Mouse (Mus musculus): ENCODE measurements around the gene Serpina3i. TPM values are rescaled to one million over a fixed set of nuclear protein-coding genes. Genes with fewer than 3 reads are reported as not detected.

Gene Serpina3i
- total and polyA plus RNA-seq, 3 experiments = not detected

DNA sequence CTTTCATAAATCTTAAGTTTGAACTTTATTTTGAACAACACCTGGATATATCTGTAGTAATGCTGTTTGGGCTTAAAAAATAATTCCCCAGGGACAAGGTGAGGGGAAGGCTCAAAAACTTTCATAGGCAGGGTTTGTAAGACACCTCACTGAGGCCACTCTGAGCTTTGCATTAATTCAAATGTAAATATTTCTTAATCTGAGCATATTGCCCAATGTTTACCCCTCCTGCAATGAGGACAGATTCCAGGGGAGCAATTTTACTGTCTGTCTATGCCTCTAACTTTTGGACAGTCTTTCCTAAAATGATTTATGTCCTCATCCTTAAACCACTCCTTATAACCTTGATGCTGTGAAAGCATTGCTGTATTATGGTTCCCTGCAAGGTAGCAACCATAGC is 25.4 kb downstream of the Serpina3i start:
- H3K9me3 ChIP-seq (replicated peaks; ENCODE audit: low read length) = no peaks in the 10 kb centered on the region
- H3K27ac ChIP-seq (ENCODE audit: insufficient read depth, low read depth) = no peak overlapping the region
- in situ Hi-C loops (cut with MboI; ENCODE audit: low pct_ligation_motif_present, low pct_unique_long_range_greater_than_20kb, low sequenced_read_pairs) (no loop called here), dilution Hi-C loops (cut with MboI; ENCODE audit: extremely low pct_ligation_motif_present, extremely low pct_unique_long_range_greater_than_20kb, low sequenced_read_pairs) (no loop called here)
- no peak overlapping the region for H3K4me2 ChIP-seq (ENCODE audit: insufficient read depth, low read depth, poor library complexity, severe bottlenecking)
- H3K4me3 ChIP-seq (replicated peaks in 1 of 3; ENCODE audit: low read depth in 2 of 3, low read length in 2 of 3, poor library complexity in 1 of 3) = no peak overlapping the region
- H3K36me3 ChIP-seq (replicated peaks in 1 of 2; ENCODE audit: control insufficient read depth in 1 of 2, insufficient read depth in 1 of 2, low read length in 1 of 2) = no peaks in the 10 kb centered on the region
- no peak for TF ChIP-seq CHD2 (IDR thresholded peaks at IDR 0.05; ENCODE audit: low read length)
- no peak overlapping the region for H3K9ac ChIP-seq (ENCODE audit: insufficient read depth, low read depth)
- no peak for DNase-seq (ENCODE audit: extremely low read depth)
- H3K27me3 ChIP-seq (replicated peaks) = no peaks in the 10 kb centered on the region
- peaks cover 0 to 6% of the 10 kb centered on the region in 2 experiments; a peak in 2 of 4 replicates for H3K4me1 ChIP-seq (ENCODE audit: control insufficient read depth in 1 of 2, insufficient read depth in 2 of 2)
- H3K79me2 ChIP-seq (replicated peaks; ENCODE audit: control insufficient read depth, extremely low read depth, insufficient read depth, poor library complexity, severe bottlenecking) = no peaks in the 10 kb centered on the region

DNA sequence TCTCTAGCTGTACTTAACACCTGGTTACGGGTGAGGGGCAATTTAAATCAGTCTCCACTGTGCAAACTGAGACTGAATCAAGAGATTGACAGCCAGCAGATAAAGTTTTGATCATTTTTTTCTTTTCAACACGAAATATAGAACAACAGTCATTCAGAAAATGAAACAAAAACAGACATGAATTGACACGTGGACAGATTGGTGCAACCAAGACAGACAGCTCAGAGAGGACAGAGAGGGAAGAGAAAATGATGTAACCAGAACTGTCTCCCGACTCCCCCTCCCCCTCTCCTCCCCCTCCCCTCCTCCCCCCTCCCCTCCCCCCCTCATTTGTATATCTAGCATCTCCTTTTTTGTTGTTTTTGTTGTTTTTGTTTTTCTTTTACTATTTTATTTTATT is 26.9 kb downstream of the Serpina3i start:
- no peak overlapping the region for H3K27ac ChIP-seq (ENCODE audit: insufficient read depth, low read depth)
- peak overlapping the region; percentile 71 for H3K4me2 ChIP-seq (ENCODE audit: insufficient read depth, low read depth, poor library complexity, severe bottlenecking)
- in situ Hi-C loops (cut with MboI; ENCODE audit: low pct_ligation_motif_present, low pct_unique_long_range_greater_than_20kb, low sequenced_read_pairs) = no loop called here
- H3K27me3 ChIP-seq (replicated peaks) = no peaks in the 10 kb centered on the region
- H3K4me3 ChIP-seq (replicated peaks in 1 of 3; ENCODE audit: low read depth in 2 of 3, low read length in 2 of 3, poor library complexity in 1 of 3) = no peak overlapping the region
- DNase-seq (ENCODE audit: extremely low read depth) = peak; percentile 54
- dilution Hi-C loops (cut with MboI; ENCODE audit: extremely low pct_ligation_motif_present, extremely low pct_unique_long_range_greater_than_20kb, low sequenced_read_pairs) = no loop called here
- H3K36me3 ChIP-seq (replicated peaks in 1 of 2; ENCODE audit: control insufficient read depth in 1 of 2, insufficient read depth in 1 of 2, low read length in 1 of 2) = no peaks in the 10 kb centered on the region
- H3K9me3 ChIP-seq (replicated peaks; ENCODE audit: low read length) = no peaks in the 10 kb centered on the region
- H3K79me2 ChIP-seq (replicated peaks; ENCODE audit: control insufficient read depth, extremely low read depth, insufficient read depth, poor library complexity, severe bottlenecking) = no peaks in the 10 kb centered on the region
- H3K9ac ChIP-seq (ENCODE audit: insufficient read depth, low read depth) = no peak overlapping the region
- peaks cover 0 to 6% of the 10 kb centered on the region in 2 experiments; a peak in 2 of 4 replicates for H3K4me1 ChIP-seq (ENCODE audit: control insufficient read depth in 1 of 2, insufficient read depth in 2 of 2)
- TF ChIP-seq ZKSCAN1 (IDR thresholded peaks at IDR 0.05; ENCODE audit: borderline replicate concordance, low read depth, low read length) (no peak), JUN (IDR thresholded peaks at IDR 0.05; ENCODE audit: insufficient read depth, low read depth, low read length) (peak; percentile 59; the same call in 1 of the 2 replicates), CHD2 (IDR thresholded peaks at IDR 0.05; ENCODE audit: low read length) (0 out of 2 replicates have a peak, but pooled peaks have one; percentile 22), NRF1 (IDR thresholded peaks at IDR 0.05; ENCODE audit: low read depth, low read length) (no peak), EP300 (IDR thresholded peaks at IDR 0.05; ENCODE audit: low read length) (peak; percentile 66), MAFK (IDR thresholded peaks at IDR 0.05; ENCODE audit: insufficient replicate concordance, low read length) (no peak), BHLHE40 (IDR thresholded peaks at IDR 0.05; ENCODE audit: low read depth, low read length) (peak; percentile 80), RAD21 (IDR thresholded peaks at IDR 0.05; ENCODE audit: low read depth, low read length) (no peak), E2F4 (IDR thresholded peaks at IDR 0.05; ENCODE audit: insufficient replicate concordance, low read depth, low read length) (no peak), MXI1 (IDR thresholded peaks at IDR 0.05; ENCODE audit: low read depth, low read length) (peak; percentile 31; the same call in 1 of the 2 replicates), SIN3A (IDR thresholded peaks at IDR 0.05; ENCODE audit: low read length) (no peak), ELF1 (IDR thresholded peaks at IDR 0.05; ENCODE audit: low read depth, low read length) (no peak), HCFC1 (IDR thresholded peaks at IDR 0.05; ENCODE audit: low read depth, low read length) (peak; percentile 33; the same call in 1 of the 2 replicates), TCF12 (IDR thresholded peaks at IDR 0.05; ENCODE audit: low read depth, low read length) (no peak), MAX (IDR thresholded peaks at IDR 0.05; ENCODE audit: low read length) (peak; percentile 74), UBTF (IDR thresholded peaks at IDR 0.05; ENCODE audit: low read depth, low read length) (no peak), ZC3H11A (IDR thresholded peaks at IDR 0.05; ENCODE audit: low read depth, low read length) (no peak), MYC (IDR thresholded peaks at IDR 0.05; ENCODE audit: low read depth, low read length) (peak; percentile 92), ETS1 (conservative IDR thresholded peaks at IDR 0.05; ENCODE audit: low read depth, low read length) (peak; percentile 86), KAT2A (IDR thresholded peaks at IDR 0.05; ENCODE audit: insufficient replicate concordance, low read length) (no peak), POLR2AphosphoS2 (IDR thresholded peaks at IDR 0.05; ENCODE audit: low read depth, low read length) (no peak), CTCF (conservative IDR thresholded peaks at IDR 0.05 in 1 of 2, IDR thresholded peaks at IDR 0.05 in 1 of 2; ENCODE audit: low read depth in 2 of 2, low read length in 2 of 2) (no peak), TBP (conservative IDR thresholded peaks at IDR 0.05; ENCODE audit: low read depth, low read length) (no peak), SMC3 (IDR thresholded peaks at IDR 0.05; ENCODE audit: low read depth, low read length) (no peak), IRF4 (IDR thresholded peaks at IDR 0.05; ENCODE audit: low read depth, low read length) (peak; percentile 89), GABPA (IDR thresholded peaks at IDR 0.05; ENCODE audit: insufficient replicate concordance, low read depth, low read length) (no peak), POLR2A (IDR thresholded peaks at IDR 0.05; ENCODE audit: low read depth, low read length) (no peak), ZNF384 (IDR thresholded peaks at IDR 0.05; ENCODE audit: low read depth, low read length) (peak; percentile 75), ZMIZ1 (IDR thresholded peaks at IDR 0.05; ENCODE audit: low read depth, low read length) (no peak), CHD1 (IDR thresholded peaks at IDR 0.05; ENCODE audit: low read depth, low read length) (no peak), MAZ (IDR thresholded peaks at IDR 0.05; ENCODE audit: low read depth, low read length) (peak; percentile 53; the same call in 1 of the 2 replicates), JUND (conservative IDR thresholded peaks at IDR 0.05; ENCODE audit: low read depth, low read length) (peak; percentile 84), MEF2A (IDR thresholded peaks at IDR 0.05; ENCODE audit: borderline replicate concordance, low read depth, low read length) (peak; percentile 52; the same call in 1 of the 2 replicates), USF2 (conservative IDR thresholded peaks at IDR 0.05; ENCODE audit: low read depth, low read length) (no peak)
